Mouse (Mus musculus) liver, postnatal 0 days (tissue): Measurements from ENCODE around the gene Als2cl. TPM values are rescaled to one million over a fixed set of nuclear protein-coding genes. Genes with fewer than 3 reads are reported as not detected.

Source experiments
- ATAC-seq: fragments of 200-750 bp; cut with Nextera tagmentation; 2 replicates; pipeline ENCODE4 v1.8.0; 2017; ENCODE audit warnings: mild to moderate bottlenecking, moderate library complexity
- DNase-seq: peaks from one replicate; pipeline ENCODE4 v3.0.0-alpha.2; 2016
- H3K27ac ChIP-seq: fragments of 300-500 bp; sonication (generic); 2 replicates; pipeline ENCODE4 v1.5.1; 2014; ENCODE audit warnings: antibody characterized with exemption, moderate library complexity, mild to moderate bottlenecking, low read depth
- H3K27me3 ChIP-seq: fragments of 300-500 bp; sonication (generic); 2 replicates; pipeline ENCODE4 v1.6.1; 2014; ENCODE audit warnings: low read length, control low read depth, mixed read lengths; ENCODE audit not compliant: insufficient read depth
- H3K36me3 ChIP-seq: fragments of 300-500 bp; sonication (generic); replicated peaks from 2 replicates; pipeline ENCODE4 v1.6.1; 2014; ENCODE audit warnings: mild to moderate bottlenecking, control low read depth, low read length, moderate library complexity, mixed read lengths; ENCODE audit not compliant: insufficient read depth
- H3K4me1 ChIP-seq: fragments of 300-500 bp; sonication (generic); 2 replicates; pipeline ENCODE4 v1.6.1; 2014; ENCODE audit warnings: antibody characterized with exemption, mild to moderate bottlenecking, control low read depth; ENCODE audit not compliant: insufficient read depth
- H3K4me2 ChIP-seq: fragments of 300-500 bp; sonication (generic); 2 replicates; pipeline ENCODE4 v1.6.1; 2014; ENCODE audit warnings: low read depth, mild to moderate bottlenecking, low read length, moderate library complexity, mixed read lengths
- H3K4me3 ChIP-seq: fragments of 300-500 bp; sonication (generic); 2 replicates; pipeline ENCODE4 v1.5.1; 2014; ENCODE audit warnings: low read depth, low read length
- H3K9ac ChIP-seq: fragments of 300-500 bp; sonication (generic); replicated peaks from 2 replicates; pipeline ENCODE4 v1.6.1; 2014; ENCODE audit warnings: mild to moderate bottlenecking, moderate library complexity
- H3K9me3 ChIP-seq: fragments of 300-500 bp; sonication (generic); 2 replicates; pipeline ENCODE4 v1.6.1; 2016; ENCODE audit warnings: mild to moderate bottlenecking, control low read depth, low read length, mixed read lengths
- CTCF ChIP-seq: sonication (generic); IDR thresholded peaks from 2 replicates; pipeline ENCODE4 v1.5.1; 2016; ENCODE audit warnings: antibody characterized with exemption, low read depth
- EP300 ChIP-seq: IDR thresholded peaks from 2 replicates; pipeline ENCODE4 v1.6.1; 2016; ENCODE audit warnings: antibody characterized with exemption, low read depth, mild to moderate bottlenecking
- WGBS: fragments of 180-500 bp; shearing (Covaris S2); extraction: QIAGEN DNeasy Blood & Tissue Kit; methylation state at CpG from one replicate; pipeline ENCODE4 v1.1.7; 2014; ENCODE audit not compliant: insufficient replicate concordance; 5-methylcytosine and 5-hydroxymethylcytosine counted together
- polyA plus RNA-seq: library from polyadenylated mRNA; unstranded; fragments of >200 nt; fragmentation: Nextera tagmentation; extraction: Ambion mirVana; gene quantifications from 2 replicates; pipeline ENCODE4 v1.2.1, GENCODE M21; 2015

The Als2cl gene
- polyA plus RNA-seq, 1 experiment from 2014 or later: 2.2 TPM

GRCm38 (mm10) chr9:110907201-110907837 is 27.6 kb downstream of the Als2cl start:
- no peak overlapping the region for H3K9ac ChIP-seq
- no peak overlapping the region for H3K4me2 ChIP-seq
- no peak for DNase-seq
- H3K4me1 ChIP-seq: no peaks in the 10 kb centered on the region
- no peak for TF ChIP-seq CTCF
- TF ChIP-seq EP300: no peak
- H3K27ac ChIP-seq: no peak overlapping the region
- no peaks in the 10 kb centered on the region for H3K27me3 ChIP-seq
- ATAC-seq: no peak
- H3K36me3 ChIP-seq: no peaks in the 10 kb centered on the region
- H3K9me3 ChIP-seq: 0 out of 2 replicates have a peak, but pooled peaks cover 4% of the 10 kb centered on the region
- H3K4me3 ChIP-seq: no peak overlapping the region
- 83% methylated on average over 11 of the region's 11 CpGs for WGBS

DNA sequence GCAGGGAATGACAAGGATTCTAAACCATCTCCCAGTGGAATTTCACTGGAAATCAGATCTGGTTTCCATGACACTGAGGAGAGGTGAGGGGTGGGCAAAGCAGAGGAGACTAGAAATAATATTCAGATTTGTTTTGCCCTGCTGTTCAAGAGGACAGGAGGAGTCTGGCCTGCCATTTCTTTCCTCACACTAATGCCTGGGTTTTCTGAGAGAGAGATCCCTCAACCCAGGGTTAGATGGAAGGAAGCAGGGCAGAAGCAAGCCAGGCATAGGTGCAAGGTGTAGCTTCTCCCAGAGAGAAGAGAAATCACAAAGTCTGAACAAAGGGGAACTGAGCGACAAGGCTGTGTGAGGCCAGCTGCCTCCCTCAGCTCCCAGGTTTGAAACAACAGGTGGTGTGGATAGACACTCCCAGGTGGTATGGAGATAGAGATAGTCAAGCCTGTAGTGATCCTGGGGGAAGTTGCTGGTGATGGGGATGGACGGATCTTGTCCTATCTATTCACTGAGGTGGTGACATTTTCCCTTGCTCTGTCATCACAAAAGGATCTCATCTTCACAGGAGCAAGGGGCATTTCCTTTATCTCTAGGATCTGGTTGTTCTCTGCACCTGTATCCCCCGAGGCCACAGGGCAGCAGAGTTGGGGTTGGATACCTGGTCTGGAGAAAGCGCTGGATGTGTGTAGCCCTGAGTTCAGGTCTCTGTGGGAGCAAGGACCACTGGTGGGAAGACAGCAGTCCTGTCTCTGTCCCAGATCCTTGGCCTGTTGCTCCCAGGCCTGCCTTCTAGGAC is 28.4 kb downstream of the Als2cl start:
- Histone ChIP-seq H3K9me3 (0 out of 2 replicates have a peak, but pooled peaks cover 4% of the 10 kb centered on the region), H3K27ac (no peak overlapping the region), H3K4me1 (no peaks in the 10 kb centered on the region), H3K4me3 (no peak overlapping the region), H3K4me2 (no peak overlapping the region), H3K36me3 (no peaks in the 10 kb centered on the region), H3K27me3 (no peaks in the 10 kb centered on the region), H3K9ac (no peak overlapping the region)
- TF ChIP-seq CTCF: no peak
- no peak for TF ChIP-seq EP300
- WGBS: 69% methylated on average over 4 of the region's 4 CpGs
- ATAC-seq: no peak
- DNase-seq: no peak

- Histone ChIP-seq H3K27ac (no peak overlapping the region), H3K9me3 (0 out of 2 replicates have a peak, but pooled peaks cover 4% of the 10 kb centered on the region), H3K4me3 (no peak overlapping the region), H3K36me3 (no peaks in the 10 kb centered on the region), H3K27me3 (no peaks in the 10 kb centered on the region), H3K4me1 (no peaks in the 10 kb centered on the region), H3K4me2 (no peak overlapping the region), H3K9ac (no peak overlapping the region)
- no peak for TF ChIP-seq EP300
- no peak for TF ChIP-seq CTCF
- 84% methylated on average over 3 of the region's 3 CpGs for WGBS
- ATAC-seq: no peak
- DNase-seq: no peak
Observed at GRCm38 (mm10) chr9:110908631-110909016, 29.0 kb downstream of the Als2cl start.

- DNase-seq (no peak), ATAC-seq (no peak)
- no peaks in the 10 kb centered on the region for H3K36me3 ChIP-seq
- no peak overlapping the region for H3K4me2 ChIP-seq
- 51% methylated on average over 6 of the region's 6 CpGs for WGBS
- 0 out of 2 replicates have a peak, but pooled peaks cover 4% of the 10 kb centered on the region for H3K9me3 ChIP-seq
- no peak overlapping the region for H3K27ac ChIP-seq
- no peaks in the 10 kb centered on the region for H3K27me3 ChIP-seq
- H3K4me3 ChIP-seq: no peak overlapping the region
- TF ChIP-seq EP300 (no peak), CTCF (no peak)
- H3K4me1 ChIP-seq: no peaks in the 10 kb centered on the region
- H3K9ac ChIP-seq: no peak overlapping the region
Observed at GRCm38 (mm10) chr9:110909371-110909967, 29.8 kb downstream of the Als2cl start.

- WGBS: 59% methylated on average over 21 of the region's 21 CpGs
- H3K27me3 ChIP-seq: no peaks in the 10 kb centered on the region
- TF ChIP-seq EP300: no peak
- TF ChIP-seq CTCF: no peak
- no peak overlapping the region for H3K9ac ChIP-seq
- H3K4me2 ChIP-seq: no peak overlapping the region
- no peaks in the 10 kb centered on the region for H3K4me1 ChIP-seq
- H3K9me3 ChIP-seq: no peaks in the 10 kb centered on the region
- DNase-seq (no peak), ATAC-seq (no peak)
- no peak overlapping the region for H3K27ac ChIP-seq
- no peak overlapping the region for H3K4me3 ChIP-seq
- no peaks in the 10 kb centered on the region for H3K36me3 ChIP-seq
Observed at GRCm38 (mm10) chr9:110914631-110915236, 35.1 kb downstream of the Als2cl start.

GRCm38 (mm10) chr9:110915466-110915865 is 35.8 kb downstream of the Als2cl start:
- WGBS: 34% methylated on average over 8 of the region's 8 CpGs
- TF ChIP-seq CTCF (no peak), EP300 (no peak)
- H3K4me3 ChIP-seq: no peak overlapping the region

More at GRCm38 (mm10) chr9:110915466-110915865, 35.8 kb downstream of the Als2cl start:
- Histone ChIP-seq H3K27ac (no peak overlapping the region), H3K9ac (no peak overlapping the region), H3K9me3 (no peaks in the 10 kb centered on the region), H3K4me1 (no peaks in the 10 kb centered on the region), H3K36me3 (no peaks in the 10 kb centered on the region), H3K4me2 (no peak overlapping the region), H3K27me3 (no peaks in the 10 kb centered on the region)
- ATAC-seq: no peak
- DNase-seq: no peak
